Mouse (Mus musculus) right cerebral cortex, postnatal 36 days (tissue): ENCODE data around the gene G6pc2.

Source experiments
- DNase-seq, 2 experiments: peaks; one replicate each; pipeline ENCODE4 v3.0.0; 2022; ENCODE audit warnings: low spot score in 2 of 2, mixed read lengths in 1 of 2

The G6pc2 gene

GRCm38 (mm10) chr2:69210773-69211172, at the start of gene G6pc2:
G6pc2 (plus strand) TSS chr2:69211073.
- no peak for DNase-seq

GRCm38 (mm10) chr2:69170395-69171077, 40.3 kb upstream of the G6pc2 start:
- no peak for DNase-seq

DNA sequence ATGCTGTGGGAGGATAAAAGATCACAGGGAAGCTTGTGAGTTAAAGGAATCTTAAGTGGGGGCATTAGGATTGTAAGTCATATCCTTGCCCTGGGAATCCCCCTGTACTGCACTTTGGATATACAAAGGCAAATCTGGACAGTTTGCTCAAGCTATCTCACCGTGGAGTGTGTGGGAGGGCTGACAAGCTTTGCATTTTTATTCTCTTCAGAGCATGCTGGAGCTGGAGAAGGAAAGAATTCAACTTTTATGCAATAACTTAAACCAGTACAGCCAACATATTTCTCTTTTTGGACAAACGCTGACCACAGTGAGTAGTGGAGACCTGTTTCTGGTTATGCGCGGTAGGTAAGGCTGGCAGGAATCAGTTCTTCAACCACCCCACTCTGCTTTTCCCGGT, 35.6 kb upstream of the G6pc2 start:
- peak in 1 of 2 experiments; percentile 32 for DNase-seq

DNA sequence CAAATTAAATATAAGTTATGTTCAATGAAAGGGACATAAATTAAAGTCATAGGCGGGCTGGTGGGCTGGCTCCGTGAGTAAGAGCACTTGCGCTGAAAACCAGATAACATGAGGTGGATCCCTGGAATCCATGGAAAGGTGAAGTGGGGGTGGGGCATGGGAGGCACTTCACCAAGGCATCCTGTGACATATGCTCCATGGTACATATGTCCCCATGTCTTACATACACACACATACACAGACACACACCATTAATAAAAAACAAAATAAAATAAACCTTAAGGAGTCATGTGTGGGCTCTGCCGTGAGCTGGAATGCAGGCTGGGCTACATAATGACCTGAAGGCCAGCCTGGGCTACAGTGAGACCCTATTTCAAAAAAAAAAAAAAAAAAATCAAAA, 31.2 kb upstream of the G6pc2 start:
- no peak for DNase-seq

DNA sequence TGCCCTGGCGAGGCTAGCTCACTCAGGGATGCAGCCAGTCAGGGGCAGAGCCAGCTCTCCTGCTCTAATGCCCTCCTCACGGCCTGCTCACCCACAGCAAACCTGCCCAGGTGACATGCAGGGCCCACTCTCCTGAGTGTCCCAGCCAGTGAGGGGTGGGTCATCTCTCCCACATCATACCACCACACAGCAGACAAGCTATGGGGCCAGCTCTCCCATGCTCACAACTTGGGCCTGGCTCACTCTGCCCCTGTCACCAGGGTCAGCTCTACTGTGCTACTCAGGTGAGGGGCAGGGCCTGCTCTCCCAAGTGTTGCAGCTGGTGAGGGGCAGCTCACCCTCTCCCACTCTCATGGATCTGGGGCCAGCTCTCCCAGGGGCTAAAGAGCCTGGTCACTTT, 22.9 kb upstream of the G6pc2 start:
- no peak for DNase-seq

DNA sequence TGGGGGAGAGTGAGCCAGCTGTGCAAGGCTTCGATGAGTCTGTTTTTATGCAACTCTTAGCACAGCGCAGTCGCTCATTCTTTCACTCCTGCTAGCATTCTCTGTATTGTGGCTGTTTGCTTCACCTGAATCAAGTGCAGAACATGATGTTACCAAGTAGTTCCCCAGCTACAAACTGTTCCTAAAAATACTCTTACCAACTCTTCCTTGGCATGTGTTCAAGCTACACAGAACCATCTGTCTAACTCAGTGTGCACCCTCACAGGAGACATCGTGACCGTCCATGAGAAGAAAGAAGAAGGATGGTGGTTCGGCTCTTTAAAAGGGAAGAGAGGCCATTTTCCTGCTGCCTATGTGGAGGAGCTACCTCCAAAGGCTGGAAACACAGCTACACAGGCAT, 22.1 kb upstream of the G6pc2 start:
- DNase-seq, result peak; percentile 16 to 36

- DNase-seq, result no peak
Observed at GRCm38 (mm10) chr2:69189222-69189621, 21.7 kb upstream of the G6pc2 start.

- no peak for DNase-seq
Observed at GRCm38 (mm10) chr2:69191059-69191458, 19.8 kb upstream of the G6pc2 start.

- no peak for DNase-seq
Observed at GRCm38 (mm10) chr2:69193555-69193954, 17.3 kb upstream of the G6pc2 start.

- no peak for DNase-seq
Observed at GRCm38 (mm10) chr2:69205185-69205584, 5.7 kb upstream of the G6pc2 start.

- peak; percentile 79 to 89 for DNase-seq
Observed at GRCm38 (mm10) chr2:69205791-69206351, 5.0 kb upstream of the G6pc2 start, which contains the start of gene Spc25. Spc25 (minus strand) TSS chr2:69206194.

DNA sequence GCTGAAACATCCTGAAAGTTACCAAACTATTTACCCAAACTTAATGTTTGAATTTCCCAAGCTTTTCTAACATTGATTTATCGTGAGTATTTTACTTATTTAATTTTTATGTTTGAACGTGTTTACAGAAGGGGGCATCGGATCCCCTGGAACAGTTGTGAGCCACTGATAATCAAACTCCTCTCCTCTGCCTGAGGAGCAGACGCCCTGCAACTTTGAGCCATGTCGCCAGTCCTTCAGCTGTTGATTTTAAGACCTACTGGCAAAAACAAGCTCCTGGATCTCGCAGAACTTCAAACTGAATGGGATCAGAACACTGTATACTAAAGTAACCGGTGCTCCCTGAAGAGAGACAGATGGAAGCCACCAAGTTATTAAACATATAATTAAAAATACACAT, 4.3 kb upstream of the G6pc2 start:
- DNase-seq, result no peak

GRCm38 (mm10) chr2:69209684-69210083, 1.2 kb upstream of the G6pc2 start:
- DNase-seq, result no peak

GRCm38 (mm10) chr2:69212652-69213051, 1.8 kb downstream of the G6pc2 start:
- no peak for DNase-seq

DNA sequence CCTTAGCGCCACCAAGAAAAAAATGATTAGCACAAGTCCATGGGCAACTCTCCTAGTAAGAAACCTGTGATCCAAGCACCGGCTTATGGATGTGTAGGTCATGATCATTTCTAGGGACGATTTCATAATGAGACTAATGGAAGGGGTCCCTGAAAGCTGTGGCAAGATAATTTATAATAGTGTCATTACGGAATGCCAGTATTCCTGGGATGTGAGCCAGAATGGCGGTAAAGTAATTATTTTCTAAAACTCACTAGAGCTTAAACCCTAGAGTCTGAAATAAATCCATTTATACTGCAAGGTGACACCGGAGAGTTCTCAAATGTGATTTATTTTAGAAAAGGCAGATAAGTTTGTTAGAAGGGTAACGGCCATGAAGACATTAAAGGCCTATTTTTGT, 4.4 kb downstream of the G6pc2 start:
- DNase-seq, result no peak

DNA sequence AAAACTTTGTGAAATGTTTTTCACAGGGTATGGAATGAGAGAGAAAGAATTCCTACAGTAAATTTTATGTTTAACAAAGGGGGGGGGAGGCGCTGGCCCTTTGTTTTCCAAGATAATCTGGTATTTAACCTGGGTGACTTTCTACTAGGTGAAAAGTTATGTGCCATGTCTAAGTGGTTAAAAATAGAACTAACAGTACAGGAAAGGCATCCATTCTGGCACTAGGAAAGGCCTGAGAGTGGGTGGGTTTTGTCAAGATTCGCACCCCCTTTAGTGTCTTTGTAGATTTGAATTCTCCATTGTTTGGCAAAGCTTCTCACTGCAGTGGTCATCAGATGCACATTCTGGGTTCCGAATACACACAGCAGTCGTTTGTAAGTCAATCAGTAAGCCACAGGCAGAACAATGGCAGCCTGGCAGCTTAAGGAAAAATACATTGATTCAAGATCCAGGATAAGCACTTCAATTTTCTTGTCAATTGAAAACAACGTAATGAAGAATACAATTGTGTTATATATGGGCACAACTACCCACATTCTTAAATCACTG, 11.1 kb downstream of the G6pc2 start:
- DNase-seq, result no peak

DNA sequence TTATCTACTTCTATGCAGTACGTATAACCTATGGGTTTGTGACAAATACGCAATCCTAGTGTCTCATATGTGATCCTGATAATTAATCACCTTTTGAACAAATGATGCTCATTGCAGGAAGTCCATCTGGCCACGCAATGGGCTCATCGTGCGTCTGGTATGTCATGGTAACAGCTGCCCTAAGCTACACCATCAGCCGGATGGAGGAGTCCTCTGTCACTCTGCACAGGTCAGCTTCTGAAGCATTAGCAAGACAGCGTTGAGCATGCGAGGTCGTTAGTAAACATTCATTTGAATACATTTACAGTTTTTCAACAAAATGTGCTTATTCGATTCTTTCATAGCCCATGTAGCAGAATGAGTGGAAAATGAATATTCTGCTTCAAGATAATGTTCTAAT, 11.9 kb downstream of the G6pc2 start:
- no peak for DNase-seq

GRCm38 (mm10) chr2:69224724-69225123, 13.9 kb downstream of the G6pc2 start:
- no peak for DNase-seq

DNA sequence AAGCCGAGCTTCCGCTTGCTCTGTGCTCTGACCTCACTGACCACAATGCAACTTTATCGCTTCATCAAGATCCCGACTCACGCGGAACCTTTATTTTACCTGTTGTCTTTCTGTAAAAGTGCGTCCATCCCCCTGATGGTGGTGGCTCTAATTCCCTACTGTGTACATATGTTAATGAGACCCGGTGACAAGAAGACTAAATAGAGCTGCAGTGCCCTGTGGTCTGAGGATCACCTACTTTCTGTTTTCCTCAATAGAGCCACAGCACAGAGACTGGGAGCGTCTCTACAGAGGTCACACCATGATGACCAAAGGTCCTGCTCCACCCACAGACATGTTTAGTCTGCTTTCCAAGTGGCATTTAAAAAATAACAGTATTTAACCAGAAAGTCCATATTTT, 16.0 kb downstream of the G6pc2 start:
- no peak for DNase-seq

- DNase-seq, result no peak
Observed at GRCm38 (mm10) chr2:69228635-69229034, 17.8 kb downstream of the G6pc2 start.

DNA sequence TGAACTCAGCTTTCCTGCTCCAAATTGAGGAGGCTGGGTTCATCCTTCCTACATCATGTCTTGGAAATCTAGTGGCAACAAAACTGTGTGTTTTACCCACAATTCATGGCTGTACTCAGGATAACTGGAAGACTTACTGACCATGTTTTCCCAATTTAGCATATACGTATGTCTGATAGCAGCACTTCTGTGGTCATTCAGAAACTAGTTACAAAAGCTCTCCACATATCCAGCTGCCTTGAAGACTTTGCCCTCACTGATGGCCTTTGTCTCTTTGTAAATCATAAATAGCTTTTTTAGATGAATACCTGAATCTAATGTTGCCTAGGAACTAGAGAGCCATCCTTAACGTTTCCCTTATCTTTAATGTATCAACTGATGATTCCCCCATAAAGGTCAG, 19.3 kb downstream of the G6pc2 start:
- DNase-seq, result no peak

GRCm38 (mm10) chr2:69232101-69232500, 21.2 kb downstream of the G6pc2 start:
- no peak for DNase-seq

GRCm38 (mm10) chr2:69234976-69235678, 24.3 kb downstream of the G6pc2 start:
- no peak for DNase-seq
